Mouse (Mus musculus) E14TG2a.4 (cell line): Measurements from ENCODE around the gene Zfp428.
A peak's percentile ranks its signal among the peaks of the same experiment; 100 is the strongest.

Source experiments
- H3K27me3 ChIP-seq: 2 replicates; pipeline ENCODE4 v1.6.1; 2014; ENCODE audit warnings: low read length, control low read depth; ENCODE audit not compliant: insufficient read depth
- H3K36me3 ChIP-seq: 2 replicates; pipeline ENCODE4 v1.6.1; 2014; ENCODE audit warnings: low read length, control low read depth; ENCODE audit not compliant: insufficient read depth
- H3K4me1 ChIP-seq: replicated peaks from 2 replicates; pipeline ENCODE4 v1.6.1; 2014; ENCODE audit warnings: low read depth, low read length, control low read depth
- H3K4me3 ChIP-seq: replicated peaks from 2 replicates; pipeline ENCODE4 v1.5.1; 2014; ENCODE audit warnings: mild to moderate bottlenecking, low read length
- H3K9me3 ChIP-seq: 2 replicates; pipeline ENCODE4 v1.6.1; 2014; ENCODE audit warnings: low read length, control low read depth
- CTCF ChIP-seq: conservative IDR thresholded peaks from 2 replicates; pipeline ENCODE4 v1.5.1; 2014; ENCODE audit warnings: low read length
- NANOG ChIP-seq: IDR thresholded peaks from 2 replicates; pipeline ENCODE4 v1.6.1; 2014; ENCODE audit warnings: borderline replicate concordance, low read length, mixed read lengths
- POU5F1 ChIP-seq: IDR thresholded peaks from 2 replicates; pipeline ENCODE4 v1.6.1; 2014; ENCODE audit warnings: low read length, borderline replicate concordance

Zfp428 gene

GRCm38 (mm10) chr7:24533031-24533571 lies 26.3 kb downstream of the Zfp428 start:
- TF ChIP-seq CTCF (no peak; the same call in 1 of the 2 replicates), POU5F1 (no peak)
- Histone ChIP-seq H3K9me3 (no peaks in the 10 kb centered on the region), H3K4me1 (peaks cover 64% of the 10 kb centered on the region), H3K27me3 (peaks cover 22% of the 10 kb centered on the region), H3K36me3 (peaks cover 10% of the 10 kb centered on the region), H3K4me3 (peak overlapping the region; percentile 85)

GRCm38 (mm10) chr7:24533806-24534205 lies 27.0 kb downstream of the Zfp428 start:
- Histone ChIP-seq H3K4me1 (peaks cover 70% of the 10 kb centered on the region), H3K27me3 (peaks cover 22% of the 10 kb centered on the region), H3K36me3 (peaks cover 10% of the 10 kb centered on the region), H3K4me3 (peak overlapping the region; percentile 85), H3K9me3 (peaks cover 2% of the 10 kb centered on the region)
- TF ChIP-seq CTCF = no peak
- TF ChIP-seq NANOG = no peak
- TF ChIP-seq POU5F1 = no peak

- Histone ChIP-seq H3K4me3 (peak overlapping the region; percentile 85), H3K9me3 (peaks cover 6% of the 10 kb centered on the region), H3K4me1 (peaks cover 65% of the 10 kb centered on the region), H3K27me3 (peaks cover 22% of the 10 kb centered on the region), H3K36me3 (peaks cover 10% of the 10 kb centered on the region)
- TF ChIP-seq NANOG = no peak
- TF ChIP-seq CTCF = no peak
- no peak for TF ChIP-seq POU5F1
Measured at GRCm38 (mm10) chr7:24534301-24534700, 27.5 kb downstream of the Zfp428 start.

GRCm38 (mm10) chr7:24537081-24537480 lies 30.3 kb downstream of the Zfp428 start:
- peaks cover 43% of the 10 kb centered on the region for H3K4me1 ChIP-seq
- H3K4me3 ChIP-seq = no peak overlapping the region
- peaks cover 9% of the 10 kb centered on the region for H3K36me3 ChIP-seq
- H3K9me3 ChIP-seq = peaks cover 10% of the 10 kb centered on the region
- TF ChIP-seq CTCF = no peak
- no peak for TF ChIP-seq POU5F1
- no peak for TF ChIP-seq NANOG
- H3K27me3 ChIP-seq = peaks cover 22% of the 10 kb centered on the region

GRCm38 (mm10) chr7:24537591-24537990 lies 30.8 kb downstream of the Zfp428 start:
- Histone ChIP-seq H3K4me3 (no peak overlapping the region), H3K9me3 (peaks cover 10% of the 10 kb centered on the region), H3K27me3 (peaks cover 17% of the 10 kb centered on the region), H3K4me1 (peaks cover 38% of the 10 kb centered on the region), H3K36me3 (peaks cover 5% of the 10 kb centered on the region; the same call in 1 of the 2 replicates)
- TF ChIP-seq POU5F1 = no peak
- no peak for TF ChIP-seq NANOG
- TF ChIP-seq CTCF = no peak

GRCm38 (mm10) chr7:24538154-24538553 lies 31.3 kb downstream of the Zfp428 start:
- Histone ChIP-seq H3K36me3 (peaks cover 5% of the 10 kb centered on the region; the same call in 1 of the 2 replicates), H3K27me3 (peaks cover 17% of the 10 kb centered on the region), H3K9me3 (peaks cover 10% of the 10 kb centered on the region), H3K4me1 (peaks cover 33% of the 10 kb centered on the region), H3K4me3 (no peak overlapping the region)
- TF ChIP-seq CTCF (no peak), POU5F1 (no peak), NANOG (no peak)

- Histone ChIP-seq H3K4me1 (peaks cover 27% of the 10 kb centered on the region), H3K9me3 (peaks cover 10% of the 10 kb centered on the region), H3K36me3 (peaks cover 5% of the 10 kb centered on the region; the same call in 1 of the 2 replicates), H3K27me3 (peaks cover 12% of the 10 kb centered on the region), H3K4me3 (no peak overlapping the region)
- no peak for TF ChIP-seq POU5F1
Measured at GRCm38 (mm10) chr7:24538701-24539100, 31.9 kb downstream of the Zfp428 start.

- TF ChIP-seq CTCF = no peak
- TF ChIP-seq NANOG = no peak
- no peak for TF ChIP-seq POU5F1
- Histone ChIP-seq H3K36me3 (peaks cover 5% of the 10 kb centered on the region; the same call in 1 of the 2 replicates), H3K4me3 (no peak overlapping the region), H3K9me3 (peaks cover 10% of the 10 kb centered on the region), H3K4me1 (peaks cover 23% of the 10 kb centered on the region), H3K27me3 (peaks cover 9% of the 10 kb centered on the region)
Measured at GRCm38 (mm10) chr7:24539686-24540085, 32.9 kb downstream of the Zfp428 start.

GRCm38 (mm10) chr7:24544506-24544905 lies 37.7 kb downstream of the Zfp428 start:
- 0 out of 2 replicates have a peak, but pooled peaks cover 2% of the 10 kb centered on the region for H3K9me3 ChIP-seq
- no peak overlapping the region for H3K4me3 ChIP-seq
- no peaks in the 10 kb centered on the region for H3K27me3 ChIP-seq
- H3K36me3 ChIP-seq = peaks cover 19% of the 10 kb centered on the region
- TF ChIP-seq CTCF (peak; percentile 88), POU5F1 (no peak)
- H3K4me1 ChIP-seq = peaks cover 38% of the 10 kb centered on the region
